Mouse (Mus musculus) adrenal gland, adult 10 weeks (tissue): ENCODE data around the gene Birc2. TPM values are rescaled to one million over a fixed set of nuclear protein-coding genes. Genes with fewer than 3 reads are reported as not detected.

Experiments
- polyA plus RNA-seq: library from polyadenylated mRNA; stranded (reverse); fragments of 350-450 nt; fragmentation: Illumina TruSeq; extraction: RNeasy Lipid Tissue Mini Kit (QIAGEN cat#74804); gene quantifications from one replicate; pipeline ENCODE4 v1.2.3, GENCODE M21; 2014; ENCODE audit warnings: low read depth, low replicate concordance

Gene Birc2
- 173 TPM for polyA plus RNA-seq

DNA sequence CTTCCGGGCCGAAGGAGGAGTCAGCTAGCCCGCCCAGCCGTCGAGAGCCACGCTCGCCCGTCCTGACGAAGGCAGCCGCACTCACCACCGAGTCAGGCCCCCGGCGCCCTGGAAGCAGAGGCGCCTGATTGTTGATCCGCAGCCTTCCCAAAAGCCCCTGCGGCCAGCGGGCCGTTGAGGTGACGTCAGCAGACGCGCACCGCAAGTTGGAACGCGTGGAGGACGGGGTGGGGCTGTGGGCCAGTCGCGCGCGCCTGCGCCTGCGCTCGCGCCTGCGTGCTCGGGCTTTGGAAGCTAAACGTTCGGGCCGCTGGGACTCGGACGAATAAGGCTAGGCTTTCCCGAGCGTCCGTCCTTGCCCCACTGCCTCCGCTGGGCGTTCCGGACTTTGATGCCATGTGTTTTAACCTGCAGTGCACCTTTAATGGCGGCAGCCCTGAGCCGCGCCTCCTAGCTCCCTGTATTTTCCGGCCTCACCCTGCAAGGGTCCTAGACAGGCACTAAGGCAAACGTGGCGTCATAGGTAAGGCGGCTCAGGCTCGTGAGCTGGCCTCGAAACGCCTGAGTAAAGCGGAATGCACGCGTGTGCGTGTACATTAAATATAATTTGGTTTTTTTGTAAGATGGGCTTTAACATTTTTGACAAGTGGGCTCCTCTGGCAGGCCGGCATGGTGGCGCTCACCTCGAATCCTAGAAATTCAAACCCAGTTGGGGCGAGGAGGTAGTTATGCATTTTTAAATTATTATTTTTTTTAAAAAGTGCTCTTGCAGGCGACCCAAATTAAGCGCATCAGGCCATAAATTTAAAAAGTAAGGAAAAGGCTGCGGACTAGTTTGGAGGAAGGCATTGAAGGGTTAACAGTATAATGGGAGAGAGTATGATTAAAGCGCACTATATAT lies at the start of gene Birc2:
Birc2 (minus strand) TSS at position 160 of the 901 bp plus-strand sequence.

DNA sequence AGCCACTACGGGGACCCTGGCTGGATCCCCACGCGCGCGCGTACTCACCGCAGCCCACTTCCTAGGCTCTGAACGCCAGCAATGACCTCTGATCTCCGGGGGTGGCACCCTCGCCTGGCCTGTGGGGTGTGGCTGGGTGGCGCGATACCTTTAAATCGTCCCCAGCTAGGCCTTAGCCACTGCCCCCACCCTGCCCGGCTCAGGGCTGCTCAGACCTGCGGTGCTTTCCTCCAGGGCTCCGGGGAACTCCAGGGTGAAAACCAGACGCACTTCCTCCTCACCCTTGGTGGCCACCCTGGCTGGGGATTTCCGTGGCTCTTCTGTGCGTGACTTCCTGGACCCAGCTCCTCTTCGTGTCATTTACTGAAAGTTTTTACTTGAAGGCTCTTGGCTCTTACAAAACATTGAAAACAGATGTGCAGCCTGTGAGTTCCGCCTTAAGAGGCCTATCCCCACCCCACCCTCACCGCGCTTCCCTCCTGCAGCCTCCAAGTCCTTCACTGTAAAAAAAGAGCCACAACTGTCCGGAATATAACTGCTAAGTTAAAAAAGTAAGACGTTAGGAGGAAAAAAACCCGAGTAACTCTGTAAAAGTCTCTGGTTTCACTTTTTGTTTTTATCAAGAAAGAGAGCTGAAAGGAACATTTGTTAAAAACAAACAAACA lies 36.0 kb upstream of the Birc2 start, which contains the start of gene Birc3:
Birc3 (minus strand) TSS at position 412 of the 665 bp plus-strand sequence.

Other genes with a start within 250 kb of the Birc2 start
- gene Mmp20, start 208.8 kb downstream of the Birc2 start, polyA plus RNA-seq: not detected
- not detected for gene Mmp7, start 145.0 kb downstream of the Birc2 start, polyA plus RNA-seq
- gene Tmem123, start 73.0 kb downstream of the Birc2 start, polyA plus RNA-seq: 553 TPM
- 25.1 TPM for gene Birc3, start 36.1 kb upstream of the Birc2 start, polyA plus RNA-seq
- gene Yap1, start 167.5 kb upstream of the Birc2 start, polyA plus RNA-seq: 104 TPM
- 13.9 TPM for gene Cfap300, start 205.8 kb upstream of the Birc2 start, polyA plus RNA-seq